9 mouse cellular contexts compared by ENCODE assay signal in genomic region chr2:174599853-174600271, GRCm38 (mm10). TPM values are rescaled to one million over a fixed set of nuclear protein-coding genes. Genes with fewer than 3 reads are reported as not detected.
DNase-seq lines count a peak whose midpoint lies in the region; ATAC-seq and TF ChIP-seq lines count a peak whose summit lies in the region.
"Had no signal": no experiment of that assay in that cellular context is flagged by ENCODE, and none has a peak within 500 bp of the region (broad histone marks: within the 10 kb centered on the region; RNA-seq: fewer than 3 reads in every experiment).

No protein-coding gene starts in this region.

- H3K4me3 ChIP-seq in gastrocnemius, adult 2 months, result no peak overlapping the region
- no peak overlapping the region for H3K4me3 ChIP-seq in stomach, postnatal 0 days (ENCODE audit: low read depth, low read length)
- H3K4me3 ChIP-seq in forebrain, embryonic 12.5 days (replicated peaks), result no peak overlapping the region
- H3K4me3 ChIP-seq: midbrain, embryonic 12.5 days had no signal

- no peak overlapping the region for H3K9ac ChIP-seq in stomach, postnatal 0 days (ENCODE audit: low read length)
- no peak overlapping the region for H3K9ac ChIP-seq in forebrain, embryonic 12.5 days
- H3K9ac ChIP-seq: midbrain, embryonic 12.5 days had no signal

- intact Hi-C loops in gastrocnemius, adult 2 months (cut with DNase I), result no loop called here
- intact Hi-C loops in heart, postnatal 10 days (cut with DNase I), result loop anchor here (2.0 to 5.0 kb wide), 2 partner anchors 73 to 108 kb away; no protein-coding TSS in a partner anchor

- H3K36me3 ChIP-seq in stomach, postnatal 0 days (ENCODE audit: control insufficient read depth, insufficient read depth, low read length), result no peaks in the 10 kb centered on the region
- no peaks in the 10 kb centered on the region for H3K36me3 ChIP-seq in forebrain, embryonic 12.5 days (replicated peaks)
- H3K36me3 ChIP-seq: midbrain, embryonic 12.5 days had no signal

- no peaks in the 10 kb centered on the region for H3K9me3 ChIP-seq in stomach, postnatal 0 days (ENCODE audit: control insufficient read depth, low read length)
- H3K9me3 ChIP-seq in forebrain, embryonic 12.5 days, result no peaks in the 10 kb centered on the region
- H3K9me3 ChIP-seq: midbrain, embryonic 12.5 days had no signal

- no peak overlapping the region for H3K4me2 ChIP-seq in stomach, postnatal 0 days (replicated peaks; ENCODE audit: low read depth)
- no peak overlapping the region for H3K4me2 ChIP-seq in forebrain, embryonic 12.5 days
- H3K4me2 ChIP-seq: midbrain, embryonic 12.5 days had no signal

- DNase-seq in gastrocnemius, adult 2 months, result peak; percentile 37
- no peak for DNase-seq in gastrocnemius, adult 8-10 months (ENCODE audit: low spot score in 2 of 2)
- DNase-seq in brain, adult 2 months (ENCODE audit: low read depth, low spot score), result peak; percentile 90
- peak; percentile 64 to 66 for DNase-seq in heart, postnatal 10 days
- peak; percentile 56 to 66 for DNase-seq in layer of hippocampus, postnatal 14 days (ENCODE audit: low spot score in 2 of 2)
- DNase-seq in stomach, postnatal 0 days (ENCODE audit: low spot score), result no peak
- DNase-seq in urinary bladder, postnatal 10 days (ENCODE audit: low spot score), result no peak

- no peak overlapping the region for H3K27ac ChIP-seq in gastrocnemius, adult 2 months
- no peak overlapping the region for H3K27ac ChIP-seq in stomach, postnatal 0 days (replicated peaks)
- no peak overlapping the region for H3K27ac ChIP-seq in forebrain, embryonic 12.5 days
- H3K27ac ChIP-seq: midbrain, embryonic 12.5 days had no signal

- TF ChIP-seq EP300 in stomach, postnatal 0 days (optimal IDR thresholded peaks at IDR 0.05), result no peak

- TF ChIP-seq CTCF in gastrocnemius, adult 2 months (IDR thresholded peaks at IDR 0.05), result no peak
- TF ChIP-seq CTCF in stomach, postnatal 0 days (IDR thresholded peaks at IDR 0.05; ENCODE audit: low read depth), result no peak

- 0 out of 2 replicates have a peak, but pooled peaks have one; percentile 30 for ATAC-seq in stomach, postnatal 0 days (ENCODE audit: low FRiP score, low TSS enrichment)
- ATAC-seq in forebrain, embryonic 12.5 days (ENCODE audit: low FRiP score), result no peak

- 57% methylated on average over 9 of the region's 9 CpGs for WGBS in stomach, postnatal 0 days
- WGBS in forebrain, embryonic 12.5 days, result 86% methylated on average over 9 of the region's 9 CpGs

- H3K4me1 ChIP-seq in stomach, postnatal 0 days (replicated peaks; ENCODE audit: control insufficient read depth, insufficient read depth), result no peaks in the 10 kb centered on the region
- no peaks in the 10 kb centered on the region for H3K4me1 ChIP-seq in forebrain, embryonic 12.5 days

- H3K27me3 ChIP-seq in stomach, postnatal 0 days (ENCODE audit: control insufficient read depth, insufficient read depth, low read length), result no peaks in the 10 kb centered on the region
- H3K27me3 ChIP-seq in forebrain, embryonic 12.5 days, result no peaks in the 10 kb centered on the region
- H3K27me3 ChIP-seq: midbrain, embryonic 12.5 days had no signal

RNA-seq across cellular contexts. Expression of gene Zfp831, which starts 43.5 kb away (rescaled TPM):
- not detected for total RNA-seq in gastrocnemius, adult 2 months (2021)
- under 1 TPM in 1 of 4 experiments, not detected in 3; 0.03 TPM for total RNA-seq in gastrocnemius, adult 8-10 months (2022)
- total RNA-seq in heart, postnatal 10 days (2021), result under 1 TPM; 0.10 to 0.12 TPM
- total RNA-seq in layer of hippocampus, postnatal 14 days (2021), result 1 to 10 TPM; 9.4 to 9.7 TPM
- 0.01 TPM in 1 of 2 replicates, not detected in the other for polyA plus RNA-seq in stomach, postnatal 0 days (2015; fragmentation: Nextera tagmentation; extraction: Ambion mirVana)
- not detected in 2 replicates for polyA plus RNA-seq in forebrain, embryonic 12.5 days (2016; fragmentation: Nextera tagmentation; extraction: Ambion mirVana)

Comparison
In these comparisons a context has a peak if more than half of its experiments do, and no peak if none do; other contexts are left out.
1. DNase-seq: peak in gastrocnemius, adult 2 months (single experiment), brain, adult 2 months (single experiment), heart, postnatal 10 days (2 of 2) and layer of hippocampus, postnatal 14 days (2 of 2); none in gastrocnemius, adult 8-10 months (0 of 2), stomach, postnatal 0 days (single experiment) and urinary bladder, postnatal 10 days (single experiment).
2. RNA of gene Zfp831, which starts 43.5 kb away (total RNA-seq): 9.4 to 9.7 TPM in layer of hippocampus, postnatal 14 days; 0.10 to 0.12 TPM in heart, postnatal 10 days, not detected in gastrocnemius, adult 2 months and 0.03 TPM in gastrocnemius, adult 8-10 months; every median in the first group is over 4 times any median in the second.